Mouse (Mus musculus): ENCODE results near the gene Lrrc20. TPM values are rescaled to one million over a fixed set of nuclear protein-coding genes. Genes with fewer than 3 reads are reported as not detected.

Gene Lrrc20
- 21.4 and 24.4 TPM in 2 replicates for polyA plus RNA-seq (2012; rRNA removed)

GRCm38 (mm10) chr10:61475594-61476439 is at the start of gene Lrrc20:
Lrrc20 (plus strand) TSS chr10:61475801.

GRCm38 (mm10) chr10:61452645-61453044 is 23.0 kb upstream of the Lrrc20 start, which contains the start of gene Eif4ebp2:
Eif4ebp2 (minus strand) TSS chr10:61452661.

Other genes with a start within 250 kb of the Lrrc20 start
- gene Adamts14, start 202.4 kb upstream of the Lrrc20 start, polyA plus RNA-seq (2012; rRNA removed) = 0.69 and 1.1 TPM in 2 replicates
- not detected in 2 replicates for gene Prf1, start 178.0 kb upstream of the Lrrc20 start, polyA plus RNA-seq (2012; rRNA removed)
- 23.0 and 23.1 TPM in 2 replicates for gene Pald1, start 92.3 kb upstream of the Lrrc20 start, polyA plus RNA-seq (2012; rRNA removed)
- 0.52 and 0.66 TPM in 2 replicates for gene Nodal, start 57.8 kb upstream of the Lrrc20 start, polyA plus RNA-seq (2012; rRNA removed)
- 38.5 and 43.5 TPM in 2 replicates for gene Eif4ebp2, start 23.1 kb upstream of the Lrrc20 start, polyA plus RNA-seq (2012; rRNA removed)
- gene Npffr1, start 119.7 kb downstream of the Lrrc20 start, polyA plus RNA-seq (2012; rRNA removed) = 1.4 and 1.5 TPM in 2 replicates
- gene Ppa1, start 172.8 kb downstream of the Lrrc20 start, polyA plus RNA-seq (2012; rRNA removed) = 162 and 163 TPM in 2 replicates
- gene Sar1a, start 204.5 kb downstream of the Lrrc20 start, polyA plus RNA-seq (2012; rRNA removed) = 126 and 138 TPM in 2 replicates
- 34.8 and 38.6 TPM in 2 replicates for gene Tysnd1, start 219.7 kb downstream of the Lrrc20 start, polyA plus RNA-seq (2012; rRNA removed)
- gene Aifm2, start 239.5 kb downstream of the Lrrc20 start, polyA plus RNA-seq (2012; rRNA removed) = 10.9 and 13.3 TPM in 2 replicates

Data from central nervous system, embryonic 18 days (tissue).